Mouse (Mus musculus): Measurements from ENCODE around the gene Selenot. TPM values are rescaled to one million over a fixed set of nuclear protein-coding genes. Genes with fewer than 3 reads are reported as not detected.
"Not testable (repeated sequence)": the region's sequence is repeated elsewhere in the genome, so short reads cannot be mapped to it uniquely, and the experiment has no call there.

The Selenot gene
- polyA plus RNA-seq, 1 experiment from 2014 or later, result 22.1 TPM

DNA sequence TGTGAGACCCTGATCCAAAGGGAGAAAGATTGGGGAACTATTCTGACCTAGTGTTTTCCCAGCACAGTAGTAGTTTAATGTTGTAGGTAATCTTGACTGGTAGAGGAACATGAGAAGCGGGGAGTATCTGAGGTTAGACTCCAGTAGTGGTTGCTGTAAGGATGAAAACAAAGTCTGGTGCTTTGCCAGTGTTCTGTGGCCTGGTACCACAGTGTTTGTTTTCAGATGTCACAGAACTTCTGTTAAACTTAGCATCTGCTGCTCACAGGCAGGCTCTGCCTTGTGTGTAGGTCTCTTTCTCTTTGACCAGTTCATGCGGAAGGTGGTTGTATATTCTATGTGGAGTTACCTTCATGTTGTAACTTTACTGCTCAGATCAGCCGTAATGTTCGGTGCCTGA lies 5.1 kb downstream of the Selenot start:
- H3K4me2 ChIP-seq (ENCODE audit: low read length), result no peak overlapping the region
- H3K36me3 ChIP-seq (ENCODE audit: control insufficient read depth, insufficient read depth), result peaks cover 4% of the 10 kb centered on the region; the same call in 1 of the 2 replicates
- H3K9ac ChIP-seq (replicated peaks; ENCODE audit: low read depth, low read length), result no peak overlapping the region
- H3K4me3 ChIP-seq (replicated peaks; ENCODE audit: low read length), result no peak overlapping the region
- no peaks in the 10 kb centered on the region for H3K27me3 ChIP-seq (replicated peaks; ENCODE audit: control insufficient read depth, insufficient read depth, low read length)
- ATAC-seq, result no peak
- H3K9me3 ChIP-seq (ENCODE audit: control insufficient read depth, low read length), result no peaks in the 10 kb centered on the region
- WGBS, result 94% methylated on average over 4 of the region's 4 CpGs
- H3K4me1 ChIP-seq (replicated peaks; ENCODE audit: control insufficient read depth, insufficient read depth, low read length), result peaks cover 8% of the 10 kb centered on the region
- H3K27ac ChIP-seq (ENCODE audit: low read length), result no peak overlapping the region

DNA sequence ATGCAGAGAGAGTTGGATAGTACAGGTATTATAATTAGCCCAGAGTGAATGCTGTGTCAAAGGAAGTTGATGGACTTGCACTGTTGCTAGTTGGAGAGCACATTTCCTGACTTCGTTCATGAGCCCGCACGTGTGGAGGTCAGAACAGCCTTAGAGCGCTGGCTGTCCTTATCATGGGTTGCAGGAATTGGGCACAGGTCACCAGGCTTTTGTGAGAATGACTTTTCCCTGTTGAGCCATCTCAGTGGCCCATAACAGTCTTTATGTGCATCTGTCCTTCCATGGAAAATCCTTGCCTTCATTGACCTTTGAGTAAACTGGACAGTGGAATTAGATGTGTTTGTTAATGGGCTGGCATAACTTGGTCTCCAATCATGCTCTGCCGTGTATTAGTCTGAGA lies 5.9 kb downstream of the Selenot start:
- Histone ChIP-seq H3K4me3 (replicated peaks; ENCODE audit: low read length) (no peak overlapping the region), H3K4me2 (ENCODE audit: low read length) (no peak overlapping the region), H3K36me3 (ENCODE audit: control insufficient read depth, insufficient read depth) (peaks cover 5% of the 10 kb centered on the region; the same call in 1 of the 2 replicates), H3K9me3 (ENCODE audit: control insufficient read depth, low read length) (no peaks in the 10 kb centered on the region), H3K9ac (replicated peaks; ENCODE audit: low read depth, low read length) (no peak overlapping the region), H3K27ac (ENCODE audit: low read length) (no peak overlapping the region), H3K4me1 (replicated peaks; ENCODE audit: control insufficient read depth, insufficient read depth, low read length) (peaks cover 8% of the 10 kb centered on the region), H3K27me3 (replicated peaks; ENCODE audit: control insufficient read depth, insufficient read depth, low read length) (no peaks in the 10 kb centered on the region)
- WGBS, result 91% methylated on average over 5 of the region's 5 CpGs
- ATAC-seq, result no peak

DNA sequence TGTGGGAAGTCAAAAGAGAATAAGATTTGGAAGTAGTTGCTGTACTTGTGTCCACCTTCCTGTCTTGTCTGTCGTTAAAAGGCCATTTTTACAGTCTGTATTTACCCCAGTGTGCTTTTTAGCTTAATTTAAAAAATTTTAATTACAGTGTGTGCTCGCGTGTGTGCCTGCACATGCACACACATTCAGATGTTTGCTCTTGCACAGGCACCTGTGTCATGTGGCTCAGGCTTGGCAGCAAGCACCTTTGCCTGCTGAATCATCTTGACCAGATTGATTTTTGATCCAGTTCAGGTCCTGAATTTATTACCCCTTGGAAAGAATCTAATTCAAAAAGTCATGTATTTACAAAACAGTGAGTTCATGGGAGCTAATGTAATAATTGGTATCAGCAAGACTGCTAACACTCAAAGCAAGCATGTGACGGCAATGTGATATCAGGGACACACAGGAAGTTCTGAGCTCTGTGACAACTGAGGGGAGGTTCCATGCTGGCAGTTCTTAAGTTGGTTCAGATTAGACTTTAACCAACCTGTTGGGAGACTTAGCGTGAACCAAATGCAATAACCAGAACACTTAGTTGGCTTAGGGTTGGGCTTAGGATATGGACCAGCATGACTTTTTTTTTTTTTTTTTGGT lies 6.5 kb downstream of the Selenot start:
- H3K36me3 ChIP-seq (ENCODE audit: control insufficient read depth, insufficient read depth), result peaks cover 8% of the 10 kb centered on the region
- no peak for ATAC-seq
- no peak overlapping the region for H3K27ac ChIP-seq (ENCODE audit: low read length)
- no peaks in the 10 kb centered on the region for H3K9me3 ChIP-seq (ENCODE audit: control insufficient read depth, low read length)
- no peak overlapping the region for H3K9ac ChIP-seq (replicated peaks; ENCODE audit: low read depth, low read length)
- H3K27me3 ChIP-seq (replicated peaks; ENCODE audit: control insufficient read depth, insufficient read depth, low read length), result no peaks in the 10 kb centered on the region
- peaks cover 7% of the 10 kb centered on the region for H3K4me1 ChIP-seq (replicated peaks; ENCODE audit: control insufficient read depth, insufficient read depth, low read length)
- 93% methylated on average over 5 of the region's 5 CpGs for whole genome bisulfite sequencing
- no peak overlapping the region for H3K4me2 ChIP-seq (ENCODE audit: low read length)
- H3K4me3 ChIP-seq (replicated peaks; ENCODE audit: low read length), result no peak overlapping the region

DNA sequence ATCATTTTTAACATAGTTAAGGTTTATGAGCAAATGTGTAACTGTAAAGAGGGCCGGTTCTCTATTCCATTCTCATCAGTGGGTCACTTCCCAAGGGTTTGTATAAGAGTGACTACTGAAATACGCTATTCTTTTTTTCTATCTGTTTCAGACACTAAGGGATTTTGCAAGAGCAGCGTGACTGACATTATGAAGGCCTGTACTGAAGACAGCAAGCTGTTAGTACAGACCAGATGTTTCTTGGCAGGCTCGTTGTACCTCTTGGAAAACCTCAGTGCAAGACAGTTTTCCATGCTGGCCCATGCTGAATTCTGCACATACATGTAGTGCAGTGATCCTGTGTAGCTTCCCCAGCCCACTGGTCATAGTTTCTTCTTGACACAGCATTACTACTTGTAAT lies 14.1 kb downstream of the Selenot start:
- not testable (repeated sequence) for H3K4me2 ChIP-seq (ENCODE audit: low read length); H3K9ac ChIP-seq (replicated peaks; ENCODE audit: low read depth, low read length); H3K4me1 ChIP-seq (replicated peaks; ENCODE audit: control insufficient read depth, insufficient read depth, low read length); ATAC-seq; H3K9me3 ChIP-seq (ENCODE audit: control insufficient read depth, low read length); H3K4me3 ChIP-seq (replicated peaks; ENCODE audit: low read length); H3K27ac ChIP-seq (ENCODE audit: low read length); H3K27me3 ChIP-seq (replicated peaks; ENCODE audit: control insufficient read depth, insufficient read depth, low read length)
- H3K36me3 ChIP-seq (ENCODE audit: control insufficient read depth, insufficient read depth), result peaks cover 13% of the 10 kb centered on the region
- WGBS, result 87% methylated on average over 4 of the region's 4 CpGs

DNA sequence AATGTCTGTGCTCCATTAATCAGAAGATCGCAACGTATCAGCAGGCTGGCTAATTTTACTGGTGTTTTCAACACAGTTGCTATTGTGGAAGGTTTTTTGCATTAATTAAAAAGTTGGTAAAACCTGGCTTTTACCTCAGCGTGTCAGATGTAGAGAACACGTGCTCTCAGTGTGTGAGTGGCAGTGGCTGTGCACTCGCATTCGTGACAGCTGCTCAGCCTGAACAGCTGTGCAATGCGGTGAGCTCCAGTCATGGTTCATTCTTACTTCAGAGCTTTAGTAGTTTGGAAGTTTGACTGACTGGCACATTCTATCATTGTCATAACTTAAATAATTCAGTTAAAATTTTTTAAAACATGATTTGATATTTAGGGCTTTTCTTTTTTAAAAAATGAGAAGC lies 16.2 kb downstream of the Selenot start:
- 88% methylated on average over 7 of the region's 7 CpGs for WGBS
- not testable (repeated sequence) for ATAC-seq; H3K36me3 ChIP-seq (ENCODE audit: control insufficient read depth, insufficient read depth); H3K4me2 ChIP-seq (ENCODE audit: low read length); H3K27ac ChIP-seq (ENCODE audit: low read length); H3K9ac ChIP-seq (replicated peaks; ENCODE audit: low read depth, low read length); H3K9me3 ChIP-seq (ENCODE audit: control insufficient read depth, low read length); H3K4me3 ChIP-seq (replicated peaks; ENCODE audit: low read length); H3K27me3 ChIP-seq (replicated peaks; ENCODE audit: control insufficient read depth, insufficient read depth, low read length); H3K4me1 ChIP-seq (replicated peaks; ENCODE audit: control insufficient read depth, insufficient read depth, low read length)

DNA sequence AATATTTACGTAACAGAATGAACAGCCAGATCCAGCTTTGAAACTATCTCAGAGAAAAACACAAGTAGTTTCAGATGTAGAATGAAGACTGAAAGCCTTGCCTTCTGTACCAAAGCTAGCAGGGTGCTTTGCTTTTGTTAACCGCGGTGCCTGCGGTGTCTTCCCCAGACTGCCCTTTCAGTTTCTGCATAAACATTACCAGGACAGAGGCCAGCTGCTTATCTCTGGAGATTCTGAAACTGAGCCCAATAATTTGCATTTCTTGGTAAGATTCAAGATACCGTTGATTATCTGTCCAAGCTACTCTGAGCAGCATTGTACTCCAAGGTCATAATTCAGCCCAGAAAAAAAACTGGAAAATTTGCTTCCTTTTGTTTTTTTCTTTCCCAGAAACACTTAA lies 17.2 kb downstream of the Selenot start:
- H3K9me3 ChIP-seq (ENCODE audit: control insufficient read depth, low read length), result no peaks in the 10 kb centered on the region
- no peak overlapping the region for H3K27ac ChIP-seq (ENCODE audit: low read length)
- no peak overlapping the region for H3K9ac ChIP-seq (replicated peaks; ENCODE audit: low read depth, low read length)
- no peak overlapping the region for H3K4me2 ChIP-seq (ENCODE audit: low read length)
- H3K27me3 ChIP-seq (replicated peaks; ENCODE audit: control insufficient read depth, insufficient read depth, low read length), result no peaks in the 10 kb centered on the region
- WGBS, result 43% methylated on average over 5 of the region's 5 CpGs
- ATAC-seq, result no peak
- peaks cover 6% of the 10 kb centered on the region for H3K36me3 ChIP-seq (ENCODE audit: control insufficient read depth, insufficient read depth)
- no peak overlapping the region for H3K4me3 ChIP-seq (replicated peaks; ENCODE audit: low read length)
- no peaks in the 10 kb centered on the region for H3K4me1 ChIP-seq (replicated peaks; ENCODE audit: control insufficient read depth, insufficient read depth, low read length)

DNA sequence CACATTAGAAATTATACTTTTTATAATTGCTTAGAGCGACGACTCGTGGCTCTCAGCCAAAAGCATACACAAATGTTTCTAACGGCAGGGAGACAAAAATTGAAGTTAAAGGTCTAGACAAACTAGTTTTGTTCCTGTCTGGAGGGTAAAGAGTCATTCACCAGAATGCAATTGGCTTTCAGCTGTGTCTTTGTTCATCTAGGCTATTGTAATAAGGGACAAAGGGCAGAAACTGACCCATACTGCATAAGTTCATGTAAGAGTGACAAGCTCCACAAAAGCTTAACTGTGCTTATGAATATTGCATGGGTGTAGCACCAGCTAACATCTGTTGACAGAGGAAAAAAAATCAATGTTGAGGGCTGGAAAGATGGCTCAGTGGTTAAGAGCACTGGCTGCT lies 32.1 kb downstream of the Selenot start:
- Histone ChIP-seq H3K36me3 (ENCODE audit: control insufficient read depth, insufficient read depth) (no peaks in the 10 kb centered on the region), H3K9ac (replicated peaks; ENCODE audit: low read depth, low read length) (no peak overlapping the region), H3K27me3 (replicated peaks; ENCODE audit: control insufficient read depth, insufficient read depth, low read length) (no peaks in the 10 kb centered on the region), H3K4me1 (replicated peaks; ENCODE audit: control insufficient read depth, insufficient read depth, low read length) (no peaks in the 10 kb centered on the region), H3K9me3 (ENCODE audit: control insufficient read depth, low read length) (0 out of 2 replicates have a peak, but pooled peaks cover 3% of the 10 kb centered on the region), H3K4me2 (ENCODE audit: low read length) (no peak overlapping the region), H3K4me3 (replicated peaks; ENCODE audit: low read length) (no peak overlapping the region), H3K27ac (ENCODE audit: low read length) (no peak overlapping the region)
- WGBS, result 55% methylated on average over 4 of the region's 4 CpGs
- no peak for ATAC-seq

DNA sequence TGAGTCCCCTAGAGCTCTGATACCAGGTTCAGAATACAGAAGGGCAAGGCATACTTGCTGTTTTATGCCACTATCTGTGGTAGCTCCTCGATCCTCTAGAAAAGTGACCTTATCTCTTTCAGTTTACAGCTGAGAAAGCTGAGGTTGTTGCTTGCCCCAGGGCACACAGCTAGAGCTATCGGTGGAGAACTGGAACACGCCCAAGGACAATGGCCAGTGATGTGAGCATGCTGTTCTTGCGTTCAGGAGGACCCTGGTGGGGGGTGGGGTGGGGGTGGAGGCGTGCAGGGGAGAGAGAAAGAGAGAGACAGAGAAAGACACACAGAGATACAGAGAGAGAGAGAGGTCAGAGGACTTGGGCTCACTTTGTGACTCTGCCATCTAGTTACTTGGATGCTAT lies 33.5 kb downstream of the Selenot start:
- ATAC-seq, result no peak
- H3K36me3 ChIP-seq (ENCODE audit: control insufficient read depth, insufficient read depth), result no peaks in the 10 kb centered on the region
- H3K27ac ChIP-seq (ENCODE audit: low read length), result no peak overlapping the region
- no peaks in the 10 kb centered on the region for H3K27me3 ChIP-seq (replicated peaks; ENCODE audit: control insufficient read depth, insufficient read depth, low read length)
- H3K9ac ChIP-seq (replicated peaks; ENCODE audit: low read depth, low read length), result no peak overlapping the region
- H3K9me3 ChIP-seq (ENCODE audit: control insufficient read depth, low read length), result 0 out of 2 replicates have a peak, but pooled peaks cover 3% of the 10 kb centered on the region
- no peaks in the 10 kb centered on the region for H3K4me1 ChIP-seq (replicated peaks; ENCODE audit: control insufficient read depth, insufficient read depth, low read length)
- no peak overlapping the region for H3K4me3 ChIP-seq (replicated peaks; ENCODE audit: low read length)
- no peak overlapping the region for H3K4me2 ChIP-seq (ENCODE audit: low read length)
- 77% methylated on average over 5 of the region's 5 CpGs for WGBS

DNA sequence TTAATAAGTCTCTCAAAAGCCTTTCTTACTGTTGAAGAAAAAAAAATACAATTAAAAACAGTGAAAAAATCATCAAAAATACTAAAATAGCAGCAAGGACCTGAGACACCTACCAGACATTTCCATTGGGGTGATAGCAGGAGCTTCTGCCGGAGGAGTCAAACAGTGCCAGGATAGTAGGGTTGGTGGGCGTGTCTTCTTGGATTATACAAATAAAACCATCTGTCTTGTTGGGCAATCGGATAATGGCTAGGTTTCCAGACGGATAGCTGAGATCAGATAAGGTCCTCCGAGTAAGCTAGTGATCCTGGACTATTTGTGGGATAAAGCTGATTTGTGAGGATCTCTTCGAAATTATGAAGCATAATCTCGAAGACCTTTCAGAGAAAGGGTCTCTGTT lies 44.6 kb downstream of the Selenot start:
- ATAC-seq, result no peak
- Histone ChIP-seq H3K9ac (replicated peaks; ENCODE audit: low read depth, low read length) (no peak overlapping the region), H3K4me1 (replicated peaks; ENCODE audit: control insufficient read depth, insufficient read depth, low read length) (no peaks in the 10 kb centered on the region), H3K27me3 (replicated peaks; ENCODE audit: control insufficient read depth, insufficient read depth, low read length) (no peaks in the 10 kb centered on the region), H3K4me3 (replicated peaks; ENCODE audit: low read length) (no peak overlapping the region), H3K36me3 (ENCODE audit: control insufficient read depth, insufficient read depth) (no peaks in the 10 kb centered on the region), H3K4me2 (ENCODE audit: low read length) (no peak overlapping the region), H3K9me3 (ENCODE audit: control insufficient read depth, low read length) (no peaks in the 10 kb centered on the region), H3K27ac (ENCODE audit: low read length) (no peak overlapping the region)
- WGBS, result 88% methylated on average over 7 of the region's 7 CpGs

Data from forebrain, embryonic 16.5 days (tissue).